Mouse (Mus musculus) midbrain, embryonic 10.5 days (tissue): ENCODE data around the gene Map2k1. TPM values are rescaled to one million over a fixed set of nuclear protein-coding genes. Genes with fewer than 3 reads are reported as not detected.
"Not testable (repeated sequence)": the region's sequence is repeated elsewhere in the genome, so short reads cannot be mapped to it uniquely, and the experiment has no call there.

Experiments used
- DNase-seq: peaks from one replicate; pipeline ENCODE4 v3.0.0-alpha.2; 2017; ENCODE audit warnings: low spot score
- H3K27ac ChIP-seq: fragments of 300-500 bp; sonication (generic); replicated peaks from 2 replicates; pipeline ENCODE4 v1.5.1; 2016; ENCODE audit warnings: mild to moderate bottlenecking
- H3K27me3 ChIP-seq: fragments of 300-500 bp; sonication (generic); 2 replicates; pipeline ENCODE4 v1.6.1; 2016; ENCODE audit warnings: low read depth, mild to moderate bottlenecking; ENCODE audit not compliant: poor library complexity, severe bottlenecking
- H3K36me3 ChIP-seq: fragments of 300-500 bp; sonication (generic); 2 replicates; pipeline ENCODE4 v1.6.1; 2016; ENCODE audit warnings: mild to moderate bottlenecking, moderate library complexity
- H3K4me1 ChIP-seq: fragments of 300-500 bp; sonication (generic); 2 replicates; pipeline ENCODE4 v1.6.1; 2016
- H3K4me3 ChIP-seq: fragments of 300-500 bp; sonication (generic); 2 replicates; pipeline ENCODE4 v1.5.1; 2016; ENCODE audit warnings: mild to moderate bottlenecking, moderate library complexity
- H3K9me3 ChIP-seq: fragments of 300-500 bp; sonication (generic); replicated peaks from 2 replicates; pipeline ENCODE4 v1.6.1; 2016; ENCODE audit warnings: mild to moderate bottlenecking
- WGBS: fragments of 180-500 bp; shearing (Covaris S2); methylation state at CpG from one replicate; pipeline ENCODE4 v1.1.7; 2016; 5-methylcytosine and 5-hydroxymethylcytosine counted together
- microRNA-seq: library from miRNA; unstranded; fragments of <30 nt; microRNA quantifications from one replicate; pipeline ENCODE4, GENCODE M21; 2017
- polyA plus RNA-seq: library from polyadenylated mRNA; unstranded; fragments of >200 nt; fragmentation: Nextera tagmentation; extraction: Ambion mirVana; gene quantifications from 2 replicates; pipeline ENCODE4 v1.2.1, GENCODE M21; 2016

Map2k1 gene
- polyA plus RNA-seq, 1 experiment from 2014 or later: 86.7 TPM

DNA sequence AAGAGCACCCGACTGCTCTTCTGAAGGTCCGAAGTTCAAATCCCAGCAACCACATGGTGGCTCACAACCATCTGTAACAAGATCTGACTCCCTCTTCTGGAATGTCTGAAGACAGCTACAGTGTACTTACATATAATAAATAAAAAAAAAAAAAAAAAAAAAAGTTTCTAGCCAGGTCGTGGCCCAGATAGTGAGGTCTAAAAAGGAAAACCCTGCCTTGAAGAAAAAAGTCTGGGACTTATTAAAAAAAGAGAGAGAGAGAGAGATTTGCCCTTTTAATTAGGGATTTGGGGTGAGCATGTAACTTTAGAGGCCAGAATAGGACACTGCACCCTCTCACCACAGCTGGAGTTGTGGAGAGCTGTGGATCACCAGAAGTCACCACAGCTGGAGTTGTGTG lies 83.5 kb downstream of the Map2k1 start:
- Histone ChIP-seq H3K4me1 (peaks cover 25% of the 10 kb centered on the region), H3K36me3 (peaks cover 53% of the 10 kb centered on the region)
- H3K9me3 ChIP-seq, DNase-seq, H3K27ac ChIP-seq, H3K4me3 ChIP-seq, H3K27me3 ChIP-seq: not testable (repeated sequence)
- 91% methylated on average over 3 of the region's 3 CpGs for WGBS

DNA sequence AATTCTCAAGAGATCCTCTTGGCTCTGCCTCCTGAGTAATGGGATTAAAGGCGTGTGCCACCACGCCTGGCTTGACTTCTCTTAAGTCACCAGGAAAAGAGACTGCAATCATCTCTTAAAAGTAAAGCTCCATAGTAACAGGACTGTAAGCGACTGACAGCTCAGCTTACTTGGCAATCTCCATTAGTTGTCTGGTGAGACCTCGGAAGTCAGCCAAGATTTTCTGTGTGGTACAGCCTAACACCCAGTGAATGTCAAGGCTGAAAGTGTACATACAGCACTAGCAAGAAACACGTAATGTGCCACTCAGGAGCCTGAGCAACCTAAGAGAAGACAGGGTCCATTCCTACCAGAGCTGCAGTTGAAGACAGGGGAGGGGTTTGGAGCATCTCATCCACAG lies 93.0 kb downstream of the Map2k1 start:
- 92% methylated on average over 5 of the region's 5 CpGs for WGBS
- Histone ChIP-seq H3K27ac (no peak overlapping the region), H3K36me3 (peaks cover 97% of the 10 kb centered on the region)

DNA sequence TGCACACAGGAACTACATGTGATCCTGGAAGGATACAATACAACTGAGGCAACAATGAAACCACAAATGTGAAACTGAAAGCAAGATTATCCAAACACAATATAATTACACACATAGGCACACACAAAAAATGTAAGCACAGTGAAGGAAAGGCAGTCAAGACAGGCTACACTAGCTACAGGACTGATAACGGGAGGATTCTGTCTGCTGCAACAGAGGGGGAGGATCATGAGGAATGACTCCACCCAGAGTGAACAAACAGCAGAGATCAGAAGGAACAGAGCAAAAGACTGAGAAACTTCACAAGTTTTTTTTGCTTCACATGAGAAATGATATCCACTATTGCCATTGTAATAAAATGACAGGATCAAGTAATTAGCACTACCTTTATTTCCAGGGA lies 96.8 kb downstream of the Map2k1 start:
- 92% methylated on average over 1 of the region's 1 CpGs for WGBS
- peaks cover 99% of the 10 kb centered on the region for H3K36me3 ChIP-seq

More for the DNA sequence above, 93.0 kb downstream of the Map2k1 start:
- Histone ChIP-seq H3K9me3 (no peaks in the 10 kb centered on the region), H3K4me3 (no peak overlapping the region), H3K27me3 (no peaks in the 10 kb centered on the region), H3K4me1 (no peaks in the 10 kb centered on the region)
- DNase-seq: no peak

DNA sequence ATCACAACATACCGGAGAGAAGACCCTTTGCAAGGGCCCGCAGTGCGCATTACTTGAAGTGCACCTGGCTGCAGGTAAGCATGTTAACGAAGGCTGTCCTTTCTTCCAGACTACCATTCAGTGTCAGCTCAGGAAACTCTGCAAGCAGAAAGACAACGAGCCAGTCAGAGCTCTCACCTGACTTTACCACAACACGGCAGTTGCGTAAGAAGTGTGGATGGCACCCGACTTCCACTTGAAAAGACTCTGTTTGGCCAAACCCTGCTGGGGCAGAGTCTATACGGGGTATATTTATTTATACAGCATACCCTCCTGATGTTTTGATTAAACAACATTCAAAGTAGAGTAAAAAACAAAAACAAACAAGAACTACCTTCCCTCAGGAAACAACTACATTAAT lies 113.6 kb downstream of the Map2k1 start:
- peaks cover 82% of the 10 kb centered on the region for H3K36me3 ChIP-seq
- H3K4me1 ChIP-seq: no peaks in the 10 kb centered on the region
- H3K27me3 ChIP-seq: no peaks in the 10 kb centered on the region
- H3K27ac ChIP-seq: no peak overlapping the region
- H3K9me3 ChIP-seq: no peaks in the 10 kb centered on the region
- 91% methylated on average over 9 of the region's 9 CpGs for WGBS
- DNase-seq: no peak
- no peak overlapping the region for H3K4me3 ChIP-seq

More for the DNA sequence above, 96.8 kb downstream of the Map2k1 start:
- DNase-seq: no peak
- Histone ChIP-seq H3K4me3 (no peak overlapping the region), H3K9me3 (no peaks in the 10 kb centered on the region), H3K27me3 (no peaks in the 10 kb centered on the region), H3K4me1 (no peaks in the 10 kb centered on the region), H3K27ac (no peak overlapping the region)

DNA sequence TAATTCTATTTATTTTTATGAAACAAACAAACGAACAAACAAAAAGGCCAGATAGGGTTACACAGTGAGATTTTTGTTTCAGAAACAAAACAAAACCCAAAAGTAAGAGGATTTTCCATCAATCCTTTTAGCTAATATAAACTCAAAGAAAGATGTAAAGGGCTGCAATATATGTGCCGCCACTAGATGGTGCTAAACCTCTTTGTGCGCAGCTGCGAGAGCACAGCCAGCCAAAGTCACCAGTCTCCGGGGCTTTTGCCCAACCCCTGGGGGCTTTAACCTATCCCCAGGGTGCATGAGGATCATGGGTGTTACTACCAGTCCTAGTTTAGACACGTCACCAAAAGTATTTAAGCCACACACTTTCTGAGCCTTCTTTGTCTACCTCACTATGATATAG lies 114.5 kb downstream of the Map2k1 start:
- not testable (repeated sequence) for H3K4me1 ChIP-seq, H3K27ac ChIP-seq, H3K4me3 ChIP-seq, H3K27me3 ChIP-seq, H3K9me3 ChIP-seq
- WGBS: 12% methylated on average over 6 of the region's 6 CpGs
- peak; percentile 42 for DNase-seq
- H3K36me3 ChIP-seq: peaks cover 73% of the 10 kb centered on the region

Small RNA genes within 50 kb of the gene (microRNA-seq; reads per million reads assigned to microRNA genes)
- gene Gm24106: not detected

Other genes starting within 250 kb of the Map2k1 start
- 3.8 and 4.4 TPM in 2 replicates for gene Smad6, start 231.6 kb downstream of the Map2k1 start, polyA plus RNA-seq
- gene Lctl, start 136.5 kb downstream of the Map2k1 start, polyA plus RNA-seq: 0.14 TPM in 1 of 2 replicates, not detected in the other
- gene Zwilch, start 80.5 kb downstream of the Map2k1 start, polyA plus RNA-seq: 42.6 and 42.8 TPM in 2 replicates
- gene Rpl4, start 80.3 kb downstream of the Map2k1 start, polyA plus RNA-seq: 1,053 and 1,229 TPM in 2 replicates
- gene Snapc5, start 74.4 kb downstream of the Map2k1 start, polyA plus RNA-seq: 40.0 and 42.3 TPM in 2 replicates
- gene Uchl4, start 18.4 kb downstream of the Map2k1 start, polyA plus RNA-seq: 3.0 and 3.1 TPM in 2 replicates
- 274 and 311 TPM in 2 replicates for gene Tipin, start 27.9 kb upstream of the Map2k1 start, polyA plus RNA-seq
- gene Dis3l, start 87.7 kb upstream of the Map2k1 start, polyA plus RNA-seq: 22.0 and 22.9 TPM in 2 replicates
- gene Megf11, start 132.0 kb upstream of the Map2k1 start, polyA plus RNA-seq: 1.3 and 2.6 TPM in 2 replicates